Mouse (Mus musculus) large intestine, adult 2 months (tissue): ENCODE results near the gene Tekt4. TPM values are rescaled to one million over a fixed set of nuclear protein-coding genes. Genes with fewer than 3 reads are reported as not detected.

Source experiments
- DNase-seq: peaks from one replicate; pipeline ENCODE4 v3.0.0-alpha.2; 2012; ENCODE audit warnings: low read depth, low spot score
- WGBS: fragments of 180-500 bp; shearing (Covaris S2); methylation state at CpG from one replicate; pipeline ENCODE4 v1.1.7; 2018; 5-methylcytosine and 5-hydroxymethylcytosine counted together
- polyA plus RNA-seq: library from polyadenylated mRNA; depleted of rRNA; stranded (reverse); fragments of >200 nt; gene quantifications from 2 replicates; pipeline ENCODE4 v1.2.3, GENCODE M21; 2012

The Tekt4 gene
- polyA plus RNA-seq, 1 experiment, result not detected

DNA sequence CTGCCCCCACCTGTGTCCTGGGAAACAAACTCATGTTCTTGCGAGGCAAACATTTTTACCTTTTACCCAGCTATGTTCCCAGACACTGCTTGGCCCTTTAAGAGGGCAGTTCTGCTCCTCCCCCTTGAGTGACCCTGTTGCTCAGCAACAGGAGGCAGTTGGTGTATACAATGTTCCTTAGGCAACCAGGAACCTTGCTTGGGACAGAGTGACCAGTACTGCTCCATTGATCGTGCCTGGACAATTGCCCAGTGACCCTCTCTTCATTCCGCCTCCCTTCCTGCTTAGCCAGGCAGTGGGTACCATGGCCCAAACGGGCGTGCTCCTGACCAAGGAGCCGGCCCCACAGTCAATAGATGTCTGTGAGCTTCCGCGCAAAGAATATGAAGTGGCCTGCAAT lies 17.0 kb downstream of the Tekt4 start:
- DNase-seq, result no peak
- 17% methylated on average over 8 of the region's 8 CpGs for WGBS

DNA sequence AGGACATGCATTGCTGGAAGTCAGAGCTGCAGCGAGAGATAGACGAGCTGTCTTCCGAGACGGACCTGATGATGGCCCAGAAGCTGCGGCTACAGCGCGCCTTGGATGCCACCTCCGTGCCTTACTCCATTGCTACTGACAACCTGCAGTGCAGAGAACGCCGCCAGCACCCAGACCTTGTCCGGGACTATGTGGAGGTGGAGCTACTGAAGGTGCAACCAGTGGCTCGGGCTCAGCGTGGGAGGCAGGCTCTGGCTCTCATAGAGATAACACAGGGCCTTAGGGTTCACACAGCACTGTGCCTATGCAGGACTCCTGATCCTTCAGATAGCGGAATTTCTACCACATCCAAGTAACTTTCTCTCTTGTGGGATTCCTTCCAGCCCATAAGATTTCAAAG lies 17.6 kb downstream of the Tekt4 start:
- DNase-seq, result no peak
- 45% methylated on average over 14 of the region's 14 CpGs for WGBS

DNA sequence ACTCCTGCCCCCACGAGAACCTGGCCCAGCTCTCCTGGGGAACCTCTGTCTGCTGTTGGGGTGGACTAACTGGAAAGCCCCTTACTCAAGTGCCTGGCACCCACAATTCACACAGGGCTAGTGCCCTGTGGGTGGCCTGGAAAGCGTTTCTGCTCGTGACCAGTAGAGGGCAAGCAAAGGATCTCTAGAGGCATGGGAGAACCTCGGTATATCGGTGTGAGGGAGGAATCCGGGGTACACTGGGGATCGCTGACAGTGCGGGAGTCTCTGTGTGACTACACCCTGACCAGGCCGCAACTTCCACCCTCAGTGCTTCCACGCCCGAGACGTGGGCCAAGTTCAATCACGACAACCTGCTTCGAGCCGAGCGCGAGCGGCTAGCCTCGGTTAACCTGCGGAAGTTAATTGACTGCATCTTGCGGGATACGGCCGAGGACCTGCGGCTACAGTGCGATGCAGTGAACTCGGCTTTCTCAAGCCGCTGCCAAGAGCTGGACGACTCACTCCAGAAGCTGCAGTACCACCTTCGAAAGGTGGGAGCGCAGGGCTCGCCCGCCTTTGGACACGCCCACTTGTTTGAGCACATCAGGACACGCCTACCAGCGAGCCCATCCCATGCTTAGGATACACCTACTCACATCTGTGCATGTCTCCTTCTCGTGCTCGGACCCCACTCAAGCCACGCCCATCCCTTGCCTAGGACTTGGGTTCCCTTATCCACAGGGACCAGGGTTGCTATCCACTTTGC lies 20.1 kb downstream of the Tekt4 start:
- no peak for DNase-seq
- WGBS, result 1% methylated on average over 38 of the region's 38 CpGs

DNA sequence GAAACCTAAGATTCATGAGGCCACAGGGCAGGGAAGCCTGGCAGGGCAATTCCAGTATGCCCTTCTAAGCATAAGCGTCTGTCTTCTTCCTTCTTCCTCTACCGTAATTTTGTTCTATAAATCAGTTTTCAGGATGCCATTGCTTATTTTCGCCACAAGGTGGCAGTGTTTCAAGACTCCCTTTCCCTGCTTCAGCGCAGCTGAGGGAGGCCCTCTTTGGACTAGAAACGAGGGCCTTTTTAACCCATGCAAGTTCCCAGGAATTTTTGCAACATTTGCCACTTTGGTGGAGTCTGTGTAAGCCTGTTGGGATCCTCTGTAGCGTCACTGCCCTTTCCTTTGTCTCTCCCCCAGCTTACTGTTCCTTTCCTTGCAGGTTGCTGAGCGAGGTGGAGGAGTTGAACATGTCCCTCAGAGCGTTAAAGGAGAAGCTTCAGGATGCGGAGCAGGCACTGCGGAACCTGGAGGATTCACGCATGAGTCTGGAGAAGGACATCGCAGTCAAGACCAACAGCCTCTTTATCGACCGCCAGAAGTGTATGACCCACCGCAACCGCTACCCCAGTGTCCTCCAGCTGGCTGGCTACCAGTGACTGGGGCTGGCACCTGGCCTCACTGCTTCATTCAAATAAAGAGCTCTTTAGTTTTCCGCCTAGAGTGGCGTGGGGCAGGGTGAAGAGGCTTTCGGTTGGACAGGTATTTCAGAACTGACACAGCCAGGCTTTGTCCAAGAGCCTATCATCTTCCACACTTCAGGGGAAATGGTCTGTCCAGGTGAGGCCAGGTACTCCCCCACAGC lies 21.7 kb downstream of the Tekt4 start:
- DNase-seq, result no peak
- 35% methylated on average over 19 of the region's 19 CpGs for WGBS

DNA sequence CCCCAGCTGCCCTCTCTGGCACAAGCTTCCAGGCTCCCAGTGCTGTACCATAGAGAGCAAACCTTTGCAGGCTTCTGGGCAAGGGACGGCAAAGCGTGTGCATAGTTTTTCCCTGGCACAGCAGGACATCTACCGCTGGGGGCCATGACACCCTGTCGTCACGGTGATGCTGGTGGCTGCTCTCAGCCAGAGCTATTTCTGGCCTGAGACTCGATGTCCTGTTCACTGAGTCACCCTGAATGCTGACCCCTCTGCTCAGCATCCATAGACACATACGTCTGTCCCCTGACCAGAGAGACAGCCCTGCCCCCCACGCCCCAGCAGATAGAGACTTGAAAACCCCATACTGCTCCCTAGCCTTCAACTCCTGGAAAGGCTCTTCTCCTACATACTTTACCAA lies 25.7 kb downstream of the Tekt4 start:
- no peak for DNase-seq
- WGBS, result 60% methylated on average over 8 of the region's 8 CpGs

DNA sequence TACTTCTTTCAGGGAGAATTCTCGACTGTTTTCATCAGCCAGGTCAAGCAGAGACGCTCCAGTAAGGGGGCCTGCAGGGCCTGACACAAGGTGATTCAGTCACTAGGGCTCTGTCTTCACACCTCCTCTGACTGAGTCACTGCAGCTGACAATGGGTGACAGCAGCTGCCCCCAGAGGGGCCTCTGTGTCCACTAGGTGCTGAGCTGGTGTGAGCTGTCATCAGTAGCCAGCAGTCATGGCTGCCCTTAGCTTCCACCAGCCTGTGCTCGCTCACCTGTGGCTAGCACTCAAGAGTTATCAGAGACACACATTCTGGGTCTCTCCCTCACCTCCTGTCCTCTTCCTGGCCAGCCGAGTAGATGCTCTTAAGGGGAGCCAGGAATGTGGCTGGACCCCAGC lies 26.4 kb downstream of the Tekt4 start:
- DNase-seq, result no peak
- 49% methylated on average over 4 of the region's 4 CpGs for WGBS

DNA sequence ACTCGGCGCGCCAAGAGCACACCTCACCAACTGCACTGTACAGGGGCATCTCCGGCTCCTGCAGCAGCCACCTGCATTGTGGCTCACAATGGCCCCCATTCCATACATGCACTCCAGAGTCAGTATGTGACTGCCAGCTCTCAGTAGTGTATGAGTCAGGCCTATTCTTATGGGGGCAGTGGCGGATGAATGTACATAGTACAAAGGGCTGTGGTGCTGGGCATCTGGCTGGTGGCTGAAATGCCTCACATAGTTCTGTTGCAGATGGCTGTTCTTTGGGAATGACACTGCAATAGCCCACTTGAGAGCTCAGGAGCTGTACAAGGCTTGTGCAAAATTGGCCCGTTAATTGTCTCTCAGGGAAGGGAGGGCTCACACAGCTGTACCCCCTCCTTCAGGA lies 27.7 kb downstream of the Tekt4 start:
- 83% methylated on average over 6 of the region's 6 CpGs for WGBS
- no peak for DNase-seq

DNA sequence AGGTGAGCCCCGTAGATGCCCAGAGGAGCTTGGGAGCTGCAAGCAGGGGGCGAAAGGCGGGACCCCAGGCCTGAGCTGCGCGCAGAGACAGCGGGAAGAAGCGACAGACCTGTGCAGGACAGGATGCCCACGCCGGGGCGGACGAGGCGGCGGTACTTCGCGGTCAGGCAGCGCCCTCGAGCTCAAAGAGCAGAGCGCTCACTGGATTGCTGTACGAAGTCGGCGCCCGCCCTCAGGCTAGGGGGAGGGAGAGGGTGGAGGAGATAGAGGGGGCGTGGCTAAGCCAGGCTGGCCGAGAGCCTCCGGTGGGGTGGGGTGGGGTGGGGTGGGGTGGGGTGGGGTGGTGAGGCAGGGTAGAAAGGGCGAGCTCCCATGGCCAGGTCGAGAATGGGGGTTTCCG lies 42.6 kb downstream of the Tekt4 start, which contains the start of gene Sstr5:
Gene Sstr5 (minus strand): TSS at position 276 of the 400 bp plus-strand sequence.
- 2% methylated on average over 24 of the region's 28 CpGs for WGBS
- no peak for DNase-seq

DNA sequence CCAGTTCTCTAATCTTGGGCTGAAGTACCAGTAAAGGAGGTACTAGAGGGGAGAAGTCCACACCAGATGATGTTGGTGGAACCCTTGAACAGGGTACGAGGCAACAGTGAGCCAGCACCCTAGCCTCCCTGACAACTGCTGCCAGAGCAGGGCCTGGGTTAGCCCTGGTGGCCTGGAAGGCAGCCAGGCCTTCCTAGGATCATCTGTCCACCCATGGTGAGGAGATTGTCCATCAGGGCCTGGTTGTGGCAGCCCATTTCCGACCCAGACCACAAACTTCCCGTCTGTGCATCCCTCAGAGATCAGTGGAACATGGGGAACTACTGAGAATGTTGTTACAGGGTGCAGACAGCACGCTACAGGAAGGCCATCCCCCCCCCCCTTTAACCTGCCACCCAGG lies 48.2 kb downstream of the Tekt4 start:
- DNase-seq, result no peak
- 62% methylated on average over 4 of the region's 4 CpGs for WGBS

DNA sequence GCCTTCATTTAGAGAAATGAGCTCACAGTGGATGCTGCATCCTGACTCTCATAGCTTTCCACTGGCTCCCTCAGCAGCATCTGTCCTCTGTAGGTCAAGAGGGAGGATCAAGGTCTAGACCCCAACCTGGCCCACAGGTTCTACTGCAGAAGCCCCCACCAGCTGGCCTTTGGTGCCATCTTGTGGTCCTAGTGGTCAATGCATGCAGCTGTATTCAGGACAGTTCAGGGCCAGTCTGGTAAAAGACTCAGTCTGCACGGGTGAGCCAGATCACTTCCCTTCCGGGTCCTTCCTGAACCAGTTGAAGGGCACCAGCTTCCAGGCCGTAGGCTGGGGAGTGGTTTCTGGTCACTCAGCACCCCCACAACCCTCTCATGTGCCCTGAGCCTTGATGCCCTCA lies 53.4 kb downstream of the Tekt4 start:
- DNase-seq, result peak; percentile 7
- WGBS, result 4% methylated on average over 3 of the region's 3 CpGs

DNA sequence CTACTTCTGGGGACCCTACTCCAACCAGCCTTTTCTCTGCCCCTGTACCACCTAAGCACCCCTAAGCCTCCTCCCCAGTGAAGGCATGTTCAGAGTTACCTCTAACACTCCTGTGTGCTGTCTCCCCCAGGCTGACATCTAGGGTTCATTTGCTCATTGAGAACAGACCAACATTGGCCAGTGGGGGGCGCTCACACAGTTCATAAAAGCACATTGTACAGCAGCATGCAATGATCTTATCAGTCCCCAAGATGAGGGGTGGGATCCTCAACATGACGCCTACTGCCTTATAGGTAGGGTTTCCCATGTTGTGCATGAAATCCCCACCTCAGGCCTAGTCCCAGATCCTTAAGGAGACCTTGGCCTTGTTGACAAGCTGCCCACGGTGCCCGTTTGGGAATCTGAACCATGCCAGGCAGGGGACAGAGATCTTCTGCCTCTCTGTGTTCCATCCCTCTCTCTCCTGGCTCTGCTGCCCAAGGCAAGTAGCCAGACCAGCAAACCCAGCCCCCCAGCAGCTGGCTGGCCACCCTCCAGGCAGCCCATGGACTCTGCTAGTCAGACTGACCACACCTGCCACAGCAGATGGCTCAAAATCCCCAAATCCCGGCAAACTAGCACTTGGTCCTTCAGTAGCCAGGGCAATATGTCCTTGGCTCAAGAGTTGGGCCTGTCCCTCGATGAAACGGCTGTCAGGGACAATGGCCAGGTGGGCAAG lies 54.6 kb downstream of the Tekt4 start:
- no peak for DNase-seq
- 53% methylated on average over 7 of the region's 7 CpGs for WGBS

DNA sequence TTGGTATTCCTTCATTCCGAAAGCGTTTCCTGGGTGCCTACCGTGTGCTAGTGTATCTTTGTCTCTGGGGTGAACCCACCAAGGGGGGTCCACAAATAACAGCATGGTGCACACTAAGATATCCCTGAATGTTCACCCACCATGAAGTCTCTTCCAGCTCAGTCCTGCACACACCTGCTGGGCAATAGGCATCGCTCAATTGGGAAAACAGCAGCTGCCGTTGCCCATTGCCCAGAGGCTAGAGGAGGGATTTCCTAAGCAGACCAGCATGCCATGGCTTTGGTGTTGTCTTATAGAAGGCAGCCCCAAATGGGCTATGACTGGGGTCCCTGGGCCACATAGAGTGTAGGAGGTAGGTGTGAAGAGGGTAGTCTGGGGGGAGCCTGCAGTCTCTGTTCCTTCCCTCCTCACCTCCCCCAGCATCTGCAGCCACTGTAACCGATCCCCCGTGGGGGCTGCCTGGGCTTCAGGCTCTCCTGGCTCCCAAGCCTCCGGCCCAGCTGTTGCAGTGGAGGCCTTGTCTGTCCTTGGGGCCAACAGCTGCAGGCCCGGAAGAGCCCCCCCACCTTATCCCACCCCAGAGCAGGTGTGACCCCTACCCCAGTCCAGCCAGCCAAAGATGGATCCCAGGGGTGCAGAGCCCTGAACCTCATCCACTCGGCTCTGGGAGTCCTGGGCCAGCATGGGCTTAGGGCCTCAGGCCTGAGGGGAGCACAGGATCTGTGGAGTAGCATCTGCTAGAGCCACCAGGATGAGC lies 55.8 kb downstream of the Tekt4 start:
- no peak for DNase-seq
- 76% methylated on average over 10 of the region's 10 CpGs for WGBS

DNA sequence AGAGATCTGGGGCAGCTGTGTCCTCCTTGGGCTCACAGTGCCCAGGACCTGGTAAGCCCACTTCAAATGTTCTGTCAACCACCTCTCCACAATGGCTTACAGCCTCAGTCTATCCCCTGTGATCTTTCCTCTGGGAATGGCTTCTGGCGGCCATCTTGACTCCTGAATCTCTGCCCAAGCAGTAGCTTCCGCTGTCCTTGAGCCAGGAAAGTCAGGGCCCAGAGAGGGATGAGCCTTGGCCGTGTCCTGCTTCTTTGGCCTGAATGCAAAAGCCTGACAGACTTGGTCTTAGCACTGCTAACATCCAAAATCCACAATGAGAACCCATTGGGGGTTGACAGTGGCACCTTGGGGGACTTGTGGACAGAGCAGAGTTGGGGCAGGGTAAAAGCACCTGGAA lies 57.5 kb downstream of the Tekt4 start:
- DNase-seq, result no peak
- 60% methylated on average over 3 of the region's 3 CpGs for WGBS

DNA sequence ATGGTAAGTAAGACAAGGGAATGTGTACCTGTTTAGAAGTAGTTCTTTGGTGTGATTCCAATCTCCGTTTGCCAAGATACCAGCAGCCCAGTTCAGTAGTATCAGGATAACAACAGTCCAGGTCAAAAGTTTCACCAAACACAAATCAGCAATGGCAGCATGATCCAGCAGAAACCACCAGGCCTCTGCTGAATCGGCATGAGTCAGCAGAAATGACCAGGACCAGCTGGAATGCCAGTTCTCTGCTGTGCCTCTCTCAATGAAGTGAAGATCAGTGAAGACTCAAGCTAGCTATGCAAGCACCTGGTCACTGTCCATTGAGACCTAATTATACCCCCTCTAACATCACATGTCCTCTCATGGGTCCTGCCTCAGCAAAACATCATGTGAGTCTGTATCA lies 59.6 kb downstream of the Tekt4 start:
- WGBS, result 84% methylated on average over 2 of the region's 2 CpGs
- no peak for DNase-seq

DNA sequence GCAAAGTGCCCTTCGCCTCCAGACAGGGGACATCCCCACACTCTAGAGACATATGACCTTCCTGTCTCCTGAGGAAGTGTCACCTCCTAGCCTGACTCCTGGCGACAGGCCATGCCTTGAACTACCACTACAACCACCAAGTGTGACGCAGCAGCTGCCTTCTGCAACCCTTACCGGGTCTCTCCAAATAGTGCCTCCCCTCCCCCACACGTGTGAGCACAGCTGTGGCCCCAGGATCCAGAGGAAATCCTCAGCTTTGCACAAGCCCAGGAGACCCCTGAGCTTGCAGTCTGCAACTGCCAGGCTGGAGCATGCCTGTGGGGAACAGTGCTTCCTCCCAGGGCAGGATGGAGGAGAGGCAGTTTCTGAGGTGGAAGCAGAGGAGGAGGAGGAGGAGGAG lies 61.9 kb downstream of the Tekt4 start:
- 33% methylated on average over 5 of the region's 5 CpGs for WGBS
- no peak for DNase-seq

DNA sequence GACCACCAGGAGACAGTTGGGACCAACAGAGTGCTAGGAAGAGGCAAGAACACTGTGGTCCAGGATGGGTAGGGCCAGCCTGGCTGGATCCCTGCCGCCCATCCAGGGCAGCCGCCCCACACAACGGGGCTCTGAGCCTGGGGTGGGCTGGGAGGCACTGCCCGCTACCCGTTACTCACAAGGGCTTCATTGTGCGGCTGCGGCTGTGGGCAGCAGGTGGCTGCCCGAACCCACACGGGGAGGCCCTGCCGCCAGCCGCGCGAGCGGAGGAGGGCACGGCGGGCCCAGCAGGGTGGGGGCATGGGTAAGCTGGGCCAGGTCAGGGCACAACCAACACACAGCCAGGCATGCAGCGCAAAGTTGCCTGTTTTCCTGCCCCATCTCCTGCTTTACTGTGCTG lies 63.7 kb downstream of the Tekt4 start:
- no peak for DNase-seq
- 82% methylated on average over 17 of the region's 17 CpGs for WGBS

DNA sequence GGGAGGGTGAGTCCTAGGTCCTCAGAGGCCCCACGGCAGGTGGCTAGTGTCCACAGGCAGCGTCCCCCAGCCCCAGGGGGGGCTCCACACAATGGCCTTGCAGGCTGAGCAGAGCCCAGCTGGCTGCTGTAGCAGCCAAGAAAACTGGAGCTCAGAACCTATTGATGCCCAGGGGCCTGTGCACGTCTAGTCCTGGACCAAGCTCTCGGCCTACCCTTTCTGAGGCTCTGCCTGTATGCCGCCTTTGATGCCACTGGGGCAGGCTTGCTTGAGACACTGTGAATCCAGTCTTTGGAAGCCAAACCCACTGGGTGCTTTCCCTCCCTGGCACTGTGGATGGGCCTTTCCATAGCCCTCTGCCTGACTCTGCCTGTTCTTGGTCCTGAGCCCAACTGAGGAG lies 65.1 kb downstream of the Tekt4 start:
- no peak for DNase-seq
- 79% methylated on average over 5 of the region's 5 CpGs for WGBS

DNA sequence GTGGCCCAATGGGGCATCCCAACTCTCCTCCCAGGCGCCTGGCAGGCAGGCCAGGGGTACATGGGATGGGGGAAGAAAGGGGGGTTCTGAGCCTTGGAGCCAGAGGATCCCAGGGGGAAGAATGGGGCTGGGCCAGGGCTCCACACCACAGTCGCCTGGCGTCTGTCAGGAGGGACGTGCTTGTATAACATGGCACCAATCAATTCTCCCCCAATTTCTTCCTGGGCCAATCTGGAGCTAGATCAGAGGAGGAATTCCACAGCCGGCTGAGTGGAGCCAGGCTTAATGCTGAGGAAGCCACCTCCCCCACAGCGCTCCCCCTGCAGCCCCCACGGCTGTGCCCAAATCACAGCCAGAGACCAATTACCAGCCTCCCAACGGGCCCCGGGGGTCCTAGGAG lies 66.1 kb downstream of the Tekt4 start:
- WGBS, result 53% methylated on average over 9 of the region's 9 CpGs
- no peak for DNase-seq

DNA sequence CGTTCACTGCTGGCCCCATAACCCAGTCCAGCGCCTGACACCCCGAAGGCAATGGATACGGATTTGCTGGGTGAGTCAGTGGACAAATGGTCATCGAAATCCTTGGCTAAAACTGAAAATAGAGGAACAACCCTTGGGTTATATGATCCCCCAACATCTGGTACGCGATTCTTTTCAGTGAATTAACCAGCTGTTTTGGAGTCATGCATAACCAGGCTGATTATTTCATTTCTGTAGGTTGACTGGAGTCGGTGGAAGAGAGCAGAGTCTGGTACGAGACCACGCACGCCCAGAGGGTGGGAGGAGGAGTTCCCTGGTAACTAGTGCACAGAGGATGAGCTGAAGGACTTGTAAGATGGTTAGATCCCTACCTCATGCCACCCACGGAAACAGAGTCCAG lies 67.7 kb downstream of the Tekt4 start:
- WGBS, result 80% methylated on average over 12 of the region's 12 CpGs

More for the DNA sequence above, 67.7 kb downstream of the Tekt4 start:
- DNase-seq, result no peak
